Mouse (Mus musculus): ENCODE results near the gene Fam102b. TPM values are rescaled to one million over a fixed set of nuclear protein-coding genes. Genes with fewer than 3 reads are reported as not detected.

Gene Fam102b
- total RNA-seq, 2 experiments from 2014 or later, result 33.5 to 44.5 TPM

Small RNA genes lying within 50 kb of the gene (microRNA-seq; reads per million reads assigned to microRNA genes)
- gene Gm44384, result 0 reads per million in 2 experiments

Other genes with a start within 250 kb of the Fam102b start
- gene Stxbp3, start 187.1 kb downstream of the Fam102b start, total RNA-seq (2021), result 10 to 100 TPM; 20.8 to 24.5 TPM
- under 1 TPM in 1 of 2 experiments, not detected in 1; 0.09 TPM for gene Fndc7, start 137.6 kb downstream of the Fam102b start, total RNA-seq (2021)
- gene Prpf38b, start 115.9 kb downstream of the Fam102b start, total RNA-seq (2021), result 10 to 100 TPM; 39.6 to 43.8 TPM
- gene Henmt1, start 87.7 kb downstream of the Fam102b start, total RNA-seq (2021), result 1 to 10 TPM; 3.1 to 4.4 TPM
- gene Gm9857, start 87.2 kb downstream of the Fam102b start, total RNA-seq (2021), result not detected
- gene Slc25a54, start 52.9 kb upstream of the Fam102b start, total RNA-seq (2021), result not detected
- gene Slc25a24, start 95.5 kb upstream of the Fam102b start, total RNA-seq (2021), result 1 to 10 TPM; 3.2 to 3.5 TPM